Mouse (Mus musculus) thymus, adult 2 months (tissue): ENCODE measurements around the gene Gpr155. TPM values are rescaled to one million over a fixed set of nuclear protein-coding genes. Genes with fewer than 3 reads are reported as not detected.

Experiments
- DNase-seq: peaks from one replicate; pipeline ENCODE4 v3.0.0; 2021
- H3K27ac ChIP-seq: fragments of 200-500 bp; 2 replicates; pipeline ENCODE4 v1.5.1; 2012; ENCODE audit warnings: low read length, control low read depth; ENCODE audit not compliant: control insufficient read depth, insufficient read depth
- H3K27me3 ChIP-seq: fragments of 200-500 bp; 2 replicates; pipeline ENCODE4 v1.6.1; 2012; ENCODE audit warnings: mild to moderate bottlenecking, low read length, moderate library complexity, mixed read lengths; ENCODE audit not compliant: control insufficient read depth, insufficient read depth
- H3K36me3 ChIP-seq: fragments of 200-500 bp; 2 replicates; pipeline ENCODE4 v1.6.1; 2012; ENCODE audit warnings: mild to moderate bottlenecking, low read length, moderate library complexity; ENCODE audit not compliant: control insufficient read depth, insufficient read depth
- H3K4me1 ChIP-seq: fragments of 200-500 bp; replicated peaks from 2 replicates; pipeline ENCODE4 v1.6.1; 2012; ENCODE audit warnings: low read length; ENCODE audit not compliant: control insufficient read depth, insufficient read depth
- H3K4me3 ChIP-seq: fragments of 200-500 bp; 2 replicates; pipeline ENCODE4 v1.5.1; 2012; ENCODE audit warnings: mild to moderate bottlenecking, low read length, control low read depth, moderate library complexity; ENCODE audit not compliant: control insufficient read depth, insufficient read depth
- CTCF ChIP-seq: fragments of 200-500 bp; IDR thresholded peaks from 2 replicates; pipeline ENCODE4 v1.5.1; 2012; ENCODE audit warnings: mild to moderate bottlenecking, control low read depth, low read length, moderate library complexity, borderline replicate concordance; ENCODE audit not compliant: control insufficient read depth, poor library complexity, insufficient read depth; ENCODE audit errors: extremely low read depth
- POLR2A ChIP-seq: fragments of 200-500 bp; IDR thresholded peaks from 2 replicates; pipeline ENCODE4 v1.6.1; 2012; ENCODE audit warnings: mild to moderate bottlenecking, low read length, control low read depth, moderate library complexity; ENCODE audit not compliant: control insufficient read depth, poor library complexity, insufficient read depth; ENCODE audit errors: extremely low read depth
- WGBS: fragments of 180-500 bp; shearing (Covaris S2); methylation state at CpG from one replicate; pipeline ENCODE4 v1.1.7; 2018; 5-methylcytosine and 5-hydroxymethylcytosine counted together
- polyA plus RNA-seq: library from polyadenylated mRNA; depleted of rRNA; stranded (reverse); fragments of >200 nt; gene quantifications from 2 replicates; pipeline ENCODE4 v1.2.3, GENCODE M21; 2012; rRNA removed

The Gpr155 gene
- polyA plus RNA-seq, 1 experiment: 3.1 TPM

DNA sequence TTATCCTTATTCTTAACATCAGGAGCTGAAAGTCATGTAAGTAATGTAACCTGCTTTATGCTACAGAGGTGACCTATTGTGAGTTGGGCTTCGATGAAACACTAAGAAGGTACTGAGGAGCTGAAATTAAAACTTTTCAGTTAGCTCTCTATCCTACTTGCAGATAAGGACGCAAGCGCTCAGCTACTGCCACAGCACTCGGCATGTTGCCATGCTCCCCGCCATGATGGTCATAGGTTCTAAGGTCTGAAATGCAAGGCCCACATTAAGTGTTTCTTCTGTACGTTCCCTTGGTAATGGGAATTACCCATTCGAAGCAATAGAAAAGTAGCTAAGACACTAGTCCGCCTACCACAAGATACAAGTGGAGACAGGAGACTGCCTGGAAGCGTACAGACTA, 83.7 kb downstream of the Gpr155 start:
- Histone ChIP-seq H3K27me3 (no peaks in the 10 kb centered on the region), H3K36me3 (peaks cover 66% of the 10 kb centered on the region), H3K27ac (no peak overlapping the region), H3K4me1 (no peaks in the 10 kb centered on the region), H3K4me3 (no peak overlapping the region)
- WGBS: 98% methylated on average over 9 of the region's 9 CpGs
- DNase-seq: no peak
- no peak for TF ChIP-seq POLR2A

DNA sequence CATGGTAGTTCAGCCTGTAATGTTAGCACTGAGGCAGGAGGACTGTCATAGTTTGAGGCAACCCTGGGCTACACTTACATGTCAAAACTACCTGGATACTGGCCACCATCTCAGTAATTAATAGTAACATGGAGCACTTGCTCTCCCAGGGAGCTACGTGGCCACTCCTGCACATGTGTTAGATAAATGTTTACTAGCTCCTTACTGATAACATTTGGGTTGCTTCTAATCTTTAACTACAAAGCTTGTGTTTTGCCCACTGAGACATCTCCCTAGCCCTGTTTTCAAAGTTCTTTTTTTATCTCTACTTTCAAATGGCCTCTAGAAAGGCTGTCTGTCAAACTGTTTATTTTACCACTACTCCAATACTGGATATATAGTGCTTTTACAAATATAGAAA, 84.4 kb downstream of the Gpr155 start:
- no peak for DNase-seq
- Histone ChIP-seq H3K4me3 (no peak overlapping the region), H3K27ac (no peak overlapping the region), H3K27me3 (no peaks in the 10 kb centered on the region), H3K36me3 (peaks cover 66% of the 10 kb centered on the region), H3K4me1 (no peaks in the 10 kb centered on the region)
- 100% methylated on average over 1 of the region's 1 CpGs for WGBS
- TF ChIP-seq POLR2A: no peak
- TF ChIP-seq CTCF: no peak

DNA sequence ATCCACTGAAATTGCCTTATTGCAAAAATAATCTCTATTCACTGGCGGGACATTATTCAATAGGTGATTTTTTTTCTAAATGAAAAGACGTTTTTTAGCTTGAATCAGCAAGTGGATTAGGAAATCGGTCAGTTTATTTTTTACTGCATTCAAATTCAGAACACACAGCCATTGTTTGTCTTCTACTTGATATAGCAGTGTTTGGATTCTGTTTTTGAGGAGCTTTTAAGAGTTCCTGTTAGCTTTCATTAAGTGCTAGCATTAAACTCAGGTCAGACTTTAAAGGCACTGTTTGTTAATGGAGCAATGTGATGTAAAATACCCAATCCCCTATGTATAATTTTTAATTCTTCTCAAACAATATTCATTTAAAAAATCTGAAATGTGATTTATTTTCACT, 87.5 kb downstream of the Gpr155 start:
- TF ChIP-seq CTCF (no peak), POLR2A (no peak)
- no peak for DNase-seq
- Histone ChIP-seq H3K36me3 (peaks cover 50% of the 10 kb centered on the region), H3K4me3 (no peak overlapping the region), H3K27me3 (no peaks in the 10 kb centered on the region), H3K27ac (no peak overlapping the region), H3K4me1 (no peaks in the 10 kb centered on the region)
- 95% methylated on average over 3 of the region's 3 CpGs for whole genome bisulfite sequencing

DNA sequence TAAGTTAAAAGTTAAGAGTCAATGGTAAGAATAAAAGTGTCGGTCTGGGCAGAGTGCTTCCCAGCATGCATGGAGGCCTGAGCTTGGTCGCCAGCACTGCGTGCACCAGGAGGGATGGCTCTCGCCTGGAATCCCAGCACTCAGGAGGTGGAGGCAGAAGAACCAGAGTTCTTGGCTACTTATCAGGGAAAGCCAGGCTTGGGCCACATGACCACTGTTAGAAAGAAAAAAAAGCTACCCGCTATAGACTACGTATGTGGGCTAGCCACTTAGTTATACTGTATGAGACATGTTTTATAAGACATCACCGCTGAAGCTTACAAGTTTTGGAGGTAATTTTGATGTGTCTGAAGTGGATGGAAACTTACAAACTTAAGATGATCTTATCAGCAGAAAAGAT, 88.2 kb downstream of the Gpr155 start:
- H3K4me1 ChIP-seq: no peaks in the 10 kb centered on the region
- WGBS: 96% methylated on average over 7 of the region's 7 CpGs
- DNase-seq: no peak
- peaks cover 47% of the 10 kb centered on the region for H3K36me3 ChIP-seq
- TF ChIP-seq CTCF (no peak), POLR2A (no peak)
- no peak overlapping the region for H3K27ac ChIP-seq
- H3K4me3 ChIP-seq: no peak overlapping the region
- no peaks in the 10 kb centered on the region for H3K27me3 ChIP-seq

DNA sequence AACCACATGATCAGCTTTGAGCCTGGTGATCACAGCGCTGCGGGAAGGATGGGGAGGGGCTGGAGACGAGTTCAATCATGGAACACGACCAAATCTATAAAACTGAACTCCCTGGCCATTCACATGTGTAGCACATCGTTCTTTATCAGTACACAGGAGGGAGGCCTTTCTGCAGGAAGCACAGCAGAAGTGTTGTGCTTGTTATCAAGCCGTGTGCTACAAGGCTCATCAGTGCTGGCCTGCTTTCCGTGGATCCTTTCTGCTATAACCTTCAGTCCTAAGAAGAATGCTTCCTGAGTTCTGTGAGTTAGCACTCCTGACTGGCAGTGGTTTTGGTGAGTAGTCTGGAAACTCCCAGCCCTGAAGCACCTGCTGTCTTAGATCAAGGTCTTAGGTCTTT, 91.3 kb downstream of the Gpr155 start:
- Histone ChIP-seq H3K27me3 (no peaks in the 10 kb centered on the region), H3K36me3 (peaks cover 45% of the 10 kb centered on the region), H3K27ac (no peak overlapping the region), H3K4me1 (no peaks in the 10 kb centered on the region), H3K4me3 (no peak overlapping the region)
- WGBS: 94% methylated on average over 7 of the region's 7 CpGs
- no peak for DNase-seq
- TF ChIP-seq CTCF (no peak), POLR2A (no peak)

Other genes with a start within 250 kb of the Gpr155 start
- gene Ola1, start 167.6 kb downstream of the Gpr155 start, polyA plus RNA-seq: 7.7 and 7.8 TPM in 2 replicates
- gene Sp9, start 114.6 kb downstream of the Gpr155 start, polyA plus RNA-seq: not detected in 2 replicates
- gene Scrn3, start 74.0 kb downstream of the Gpr155 start, polyA plus RNA-seq: 2.7 and 2.9 TPM in 2 replicates
- 3.1 and 3.6 TPM in 2 replicates for gene Cir1, start 73.9 kb downstream of the Gpr155 start, polyA plus RNA-seq
- gene Wipf1, start 143.2 kb upstream of the Gpr155 start, polyA plus RNA-seq: 56.6 and 68.0 TPM in 2 replicates
- 0.05 and 0.07 TPM in 2 replicates for gene Chrna1, start 193.8 kb upstream of the Gpr155 start, polyA plus RNA-seq